Mouse (Mus musculus) hindbrain, embryonic 16.5 days (tissue): ENCODE data around the gene Vsx1. TPM values are rescaled to one million over a fixed set of nuclear protein-coding genes. Genes with fewer than 3 reads are reported as not detected.

Experiments
- ATAC-seq: fragments of 200-750 bp; cut with Nextera tagmentation; 2 replicates; pipeline ENCODE4 v1.8.0; 2017; ENCODE audit warnings: moderate TSS enrichment, moderate library complexity
- H3K27ac ChIP-seq: fragments of 300-500 bp; sonication (generic); 2 replicates; pipeline ENCODE4 v1.5.1; 2014; ENCODE audit warnings: low read depth, mild to moderate bottlenecking, control low read depth, low read length, moderate library complexity
- H3K27me3 ChIP-seq: fragments of 300-500 bp; sonication (generic); replicated peaks from 2 replicates; pipeline ENCODE4 v1.6.1; 2014; ENCODE audit warnings: low read length; ENCODE audit not compliant: control insufficient read depth, insufficient read depth
- H3K36me3 ChIP-seq: fragments of 300-500 bp; sonication (generic); 2 replicates; pipeline ENCODE4 v1.6.1; 2014; ENCODE audit warnings: mild to moderate bottlenecking, low read length, moderate library complexity, mixed read lengths; ENCODE audit not compliant: control insufficient read depth, insufficient read depth
- H3K4me1 ChIP-seq: fragments of 300-500 bp; sonication (generic); 2 replicates; pipeline ENCODE4 v1.6.1; 2014; ENCODE audit warnings: low read depth, low read length; ENCODE audit not compliant: control insufficient read depth, insufficient read depth
- H3K4me2 ChIP-seq: fragments of 300-500 bp; sonication (generic); 2 replicates; pipeline ENCODE4 v1.6.1; 2014; ENCODE audit warnings: mild to moderate bottlenecking, low read length, control low read depth, moderate library complexity
- H3K4me3 ChIP-seq: fragments of 300-500 bp; sonication (generic); 2 replicates; pipeline ENCODE4 v1.5.1; 2014; ENCODE audit warnings: mild to moderate bottlenecking, low read length, control low read depth, moderate library complexity
- H3K9ac ChIP-seq: fragments of 300-500 bp; sonication (generic); 2 replicates; pipeline ENCODE4 v1.6.1; 2014; ENCODE audit warnings: low read depth, mild to moderate bottlenecking, control low read depth, low read length, moderate library complexity
- H3K9me3 ChIP-seq: fragments of 300-500 bp; sonication (generic); 2 replicates; pipeline ENCODE4 v1.6.1; 2014; ENCODE audit warnings: mild to moderate bottlenecking, low read length, moderate library complexity; ENCODE audit not compliant: control insufficient read depth
- WGBS: fragments of 180-500 bp; shearing (Covaris S2); extraction: QIAGEN DNeasy Blood & Tissue Kit; methylation state at CpG from one replicate; pipeline ENCODE4 v1.1.7; 2014; 5-methylcytosine and 5-hydroxymethylcytosine counted together
- polyA plus RNA-seq: library from polyadenylated mRNA; unstranded; fragments of >200 nt; fragmentation: Nextera tagmentation; extraction: Ambion mirVana; gene quantifications from 2 replicates; pipeline ENCODE4 v1.2.1, GENCODE M21; 2015

Vsx1 gene
- polyA plus RNA-seq, result 0.06 and 0.09 TPM in 2 replicates

- H3K4me1 ChIP-seq, result peaks cover 13% of the 10 kb centered on the region
- no peaks in the 10 kb centered on the region for H3K9me3 ChIP-seq
- peak within 1 kb of the TSS; percentile 61 for H3K9ac ChIP-seq
- 47% methylated on average over 16 of the region's 16 CpGs for WGBS
- H3K4me2 ChIP-seq, result peak within 1 kb of the TSS; percentile 72
- ATAC-seq, result 0 out of 2 replicates have a peak, but pooled peaks have one; percentile 2
- H3K4me3 ChIP-seq, result peak within 1 kb of the TSS; percentile 47
- H3K27ac ChIP-seq, result no peak within 1 kb of the TSS
- H3K36me3 ChIP-seq, result no peaks in the 10 kb centered on the region
- H3K27me3 ChIP-seq, result peaks cover 39% of the 10 kb centered on the region
Observed at GRCm38 (mm10) chr2:150689223-150689800, at the start of gene Vsx1. Vsx1 (minus strand) TSS chr2:150689360.

DNA sequence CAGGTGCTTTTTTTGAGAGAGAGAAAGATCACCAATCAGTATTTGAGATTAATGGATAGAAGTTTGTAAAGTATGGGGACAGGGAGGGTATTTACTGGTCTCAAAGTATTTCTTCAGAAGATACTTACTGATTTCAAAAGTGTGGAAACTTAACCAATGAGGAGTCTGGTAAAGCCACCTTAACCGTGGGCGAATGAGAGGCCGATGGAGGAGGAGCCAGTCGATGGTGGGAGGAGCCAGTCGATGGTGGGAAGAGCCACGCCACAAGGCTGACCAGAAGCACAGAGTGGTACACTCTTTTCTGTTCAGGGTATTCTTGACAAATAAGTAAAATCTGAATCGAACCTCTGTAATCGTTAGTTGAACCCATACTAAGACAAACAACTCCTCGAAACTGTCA lies 48.7 kb upstream of the Vsx1 start:
- 81% methylated on average over 9 of the region's 9 CpGs for WGBS
- no peak for ATAC-seq
- Histone ChIP-seq H3K36me3 (no peaks in the 10 kb centered on the region), H3K4me3 (no peak overlapping the region), H3K9ac (no peak overlapping the region), H3K27ac (no peak overlapping the region), H3K9me3 (no peaks in the 10 kb centered on the region; the same call in 1 of the 2 replicates), H3K27me3 (0 out of 2 replicates have a peak, but pooled peaks cover 2% of the 10 kb centered on the region), H3K4me2 (no peak overlapping the region), H3K4me1 (no peaks in the 10 kb centered on the region)

DNA sequence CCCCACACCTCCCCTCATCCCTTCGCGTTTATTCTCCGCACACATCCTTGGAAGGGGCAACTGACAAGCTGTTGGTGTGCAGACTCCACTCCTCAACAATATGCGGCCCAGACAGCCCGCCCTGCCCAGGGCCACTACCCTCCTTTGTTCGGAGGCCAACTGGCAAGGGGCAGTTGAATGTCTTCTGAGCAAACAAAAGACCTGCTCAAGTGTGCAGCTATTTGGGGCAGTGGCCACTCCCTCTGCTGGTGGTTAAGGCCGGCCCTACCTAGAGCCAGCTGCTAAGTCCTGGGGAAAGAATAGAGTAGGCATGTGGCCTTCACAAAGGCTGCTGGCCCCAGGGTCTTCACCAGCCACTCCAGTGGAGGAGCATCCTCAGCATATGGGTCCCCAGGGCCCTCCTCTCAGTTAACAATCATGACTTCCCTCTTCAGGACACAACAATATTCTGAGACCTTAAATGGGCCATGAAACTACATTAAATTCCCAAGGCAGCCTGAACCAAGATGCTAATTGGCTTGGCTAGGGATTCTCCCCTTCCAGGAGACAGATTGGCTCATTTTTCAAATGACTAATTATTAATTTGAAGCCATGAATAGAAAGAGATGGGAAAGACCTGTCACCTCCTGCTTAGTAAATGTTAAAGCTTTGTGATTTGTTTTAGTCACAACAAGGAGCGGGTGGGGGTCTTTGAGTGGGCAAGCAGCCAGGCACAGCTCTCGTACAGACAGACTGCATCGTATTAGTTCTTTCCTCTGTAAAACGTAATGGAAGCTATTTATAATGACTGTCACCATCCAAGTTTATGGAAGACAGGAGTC lies 46.8 kb upstream of the Vsx1 start:
- Histone ChIP-seq H3K4me2 (peak overlapping the region; percentile 20), H3K27me3 (0 out of 2 replicates have a peak, but pooled peaks cover 2% of the 10 kb centered on the region), H3K9me3 (no peaks in the 10 kb centered on the region), H3K4me1 (no peaks in the 10 kb centered on the region), H3K9ac (no peak overlapping the region), H3K27ac (no peak overlapping the region), H3K4me3 (no peak overlapping the region), H3K36me3 (no peaks in the 10 kb centered on the region)
- peak; percentile 95 for ATAC-seq
- 16% methylated on average over 11 of the region's 11 CpGs for WGBS

DNA sequence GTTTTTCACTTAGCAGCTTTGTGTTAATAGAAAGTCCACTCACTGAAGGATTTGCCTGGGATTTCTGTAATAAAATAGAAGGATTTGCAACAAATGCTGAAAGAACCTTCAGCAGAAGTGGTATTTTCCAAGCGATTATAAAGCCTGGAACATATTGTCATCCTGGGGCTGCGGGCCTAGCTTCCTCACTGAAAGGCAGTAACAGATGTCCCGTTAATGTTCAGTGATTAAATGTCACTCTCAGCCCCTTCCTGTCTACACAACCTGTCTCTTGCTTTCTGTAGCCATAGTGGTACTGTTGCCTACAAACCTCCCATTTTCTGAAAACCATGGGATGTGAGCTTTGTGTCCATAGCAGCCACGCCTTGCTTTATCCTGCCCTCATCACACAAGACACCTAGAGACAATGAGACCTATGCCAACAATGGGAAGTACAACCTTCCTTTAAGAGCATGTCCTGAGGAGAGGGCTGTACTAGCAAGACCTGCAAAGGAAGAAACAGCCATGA lies 23.1 kb upstream of the Vsx1 start:
- Histone ChIP-seq H3K9me3 (no peaks in the 10 kb centered on the region), H3K4me1 (no peaks in the 10 kb centered on the region), H3K4me3 (no peak overlapping the region), H3K4me2 (no peak overlapping the region), H3K36me3 (no peaks in the 10 kb centered on the region), H3K27me3 (no peaks in the 10 kb centered on the region), H3K9ac (no peak overlapping the region), H3K27ac (no peak overlapping the region)
- 85% methylated on average over 4 of the region's 4 CpGs for WGBS
- no peak for ATAC-seq

GRCm38 (mm10) chr2:150691481-150692170 lies 2.5 kb upstream of the Vsx1 start:
- no peak overlapping the region for H3K4me3 ChIP-seq
- peaks cover 13% of the 10 kb centered on the region for H3K4me1 ChIP-seq
- no peaks in the 10 kb centered on the region for H3K36me3 ChIP-seq
- 76% methylated on average over 6 of the region's 6 CpGs for WGBS
- no peaks in the 10 kb centered on the region for H3K9me3 ChIP-seq
- H3K27me3 ChIP-seq, result peaks cover 30% of the 10 kb centered on the region
- H3K27ac ChIP-seq, result no peak overlapping the region
- no peak for ATAC-seq
- no peak overlapping the region for H3K9ac ChIP-seq
- H3K4me2 ChIP-seq, result no peak overlapping the region

DNA sequence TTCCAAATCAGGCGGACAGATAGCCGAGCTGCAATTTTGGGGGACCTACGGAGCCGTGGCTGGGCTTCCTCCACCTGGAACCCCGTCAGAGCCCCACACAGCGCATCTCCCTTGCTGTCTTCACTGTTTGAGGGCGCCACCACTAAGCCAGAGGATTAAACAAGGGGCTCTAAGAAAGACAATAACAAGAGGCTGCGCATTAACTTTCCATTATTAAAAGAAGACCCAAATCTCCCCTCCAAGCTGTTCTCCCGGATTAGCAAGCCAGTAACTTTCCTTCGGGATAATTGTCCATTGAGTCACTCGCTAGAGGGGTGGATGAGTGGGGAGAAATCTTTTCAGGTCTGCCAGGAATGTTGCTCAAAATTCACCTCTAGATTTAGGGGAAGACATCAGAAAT lies 1.1 kb upstream of the Vsx1 start:
- H3K9me3 ChIP-seq, result no peaks in the 10 kb centered on the region
- H3K27me3 ChIP-seq, result peaks cover 39% of the 10 kb centered on the region
- H3K9ac ChIP-seq, result no peak overlapping the region
- 11% methylated on average over 11 of the region's 11 CpGs for WGBS
- ATAC-seq, result no peak
- no peak overlapping the region for H3K4me2 ChIP-seq
- no peak overlapping the region for H3K4me3 ChIP-seq
- H3K4me1 ChIP-seq, result peaks cover 13% of the 10 kb centered on the region
- H3K36me3 ChIP-seq, result no peaks in the 10 kb centered on the region
- H3K27ac ChIP-seq, result no peak overlapping the region

- Histone ChIP-seq H3K4me1 (peaks cover 13% of the 10 kb centered on the region), H3K27ac (no peak overlapping the region), H3K36me3 (no peaks in the 10 kb centered on the region), H3K27me3 (peaks cover 39% of the 10 kb centered on the region), H3K4me2 (peak overlapping the region; percentile 72), H3K4me3 (peak overlapping the region; percentile 47), H3K9me3 (no peaks in the 10 kb centered on the region), H3K9ac (peak overlapping the region; percentile 61)
- under 1% methylated on average over 44 of the region's 44 CpGs for WGBS
- peak; percentile 86 for ATAC-seq
Observed at GRCm38 (mm10) chr2:150688541-150689186, 496 bp downstream of the Vsx1 start.

DNA sequence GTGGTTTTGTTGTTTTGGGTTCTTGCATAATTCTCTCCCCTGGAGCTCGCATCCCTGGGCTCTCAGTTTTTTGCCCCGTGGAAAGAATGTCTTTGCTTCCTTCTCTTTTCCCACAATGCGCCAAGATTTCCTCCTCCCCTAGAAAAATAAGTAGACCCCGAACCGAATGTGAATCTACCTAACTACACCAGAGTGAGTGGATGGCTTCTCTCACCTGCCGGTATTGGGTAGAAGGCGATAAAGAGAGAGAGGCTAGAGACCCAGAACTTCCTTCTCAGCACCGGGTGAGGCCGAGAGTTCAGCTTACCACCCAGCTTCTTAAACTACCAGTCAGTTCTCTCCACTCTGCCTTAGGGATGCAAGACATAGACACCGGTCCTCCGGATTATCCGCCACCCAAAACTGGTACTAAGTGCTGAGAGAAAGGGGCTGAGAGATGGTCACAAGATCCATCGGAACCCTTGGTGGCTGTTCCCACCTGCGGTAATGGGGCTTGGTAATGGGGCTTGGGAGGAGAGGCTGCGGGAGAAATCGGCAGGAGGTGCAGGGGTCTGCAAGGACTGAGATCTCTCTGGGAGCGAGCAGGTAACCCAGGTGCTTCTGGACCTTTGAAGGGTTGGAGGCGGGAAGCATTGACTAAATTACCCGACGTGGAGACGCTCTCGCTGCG lies 1.2 kb downstream of the Vsx1 start:
- H3K9ac ChIP-seq, result peak overlapping the region; percentile 61
- 3% methylated on average over 23 of the region's 23 CpGs for WGBS
- peak; percentile 5; the same call in 1 of the 2 replicates for ATAC-seq
- H3K27ac ChIP-seq, result no peak overlapping the region
- H3K4me1 ChIP-seq, result peaks cover 13% of the 10 kb centered on the region
- peaks cover 37% of the 10 kb centered on the region for H3K27me3 ChIP-seq
- H3K4me3 ChIP-seq, result peak overlapping the region; percentile 47
- H3K9me3 ChIP-seq, result no peaks in the 10 kb centered on the region
- H3K36me3 ChIP-seq, result no peaks in the 10 kb centered on the region
- peak overlapping the region; percentile 72 for H3K4me2 ChIP-seq
